In genomic region chr5:33782999-33783390, GRCm38 (mm10) we compare ENCODE assay signal across 8 mouse cellular contexts. TPM values are rescaled to one million over a fixed set of nuclear protein-coding genes. Genes with fewer than 3 reads are reported as not detected.
A peak's percentile ranks its signal among the peaks of the same experiment; 100 is the strongest.
DNase-seq lines count a peak whose midpoint lies in the region; ATAC-seq and TF ChIP-seq lines count a peak whose summit lies in the region.

No protein-coding gene starts in this region.

- H3K4me1 ChIP-seq in heart, adult 2 months (ENCODE audit: control insufficient read depth, insufficient read depth, low read length) = peaks cover 6% of the 10 kb centered on the region
- H3K4me1 ChIP-seq in forebrain, embryonic 12.5 days = peaks cover 23% of the 10 kb centered on the region
- peaks cover 39% of the 10 kb centered on the region for H3K4me1 ChIP-seq in liver, embryonic 12.5 days

- H3K9me3 ChIP-seq in forebrain, embryonic 12.5 days = no peaks in the 10 kb centered on the region
- no peaks in the 10 kb centered on the region for H3K9me3 ChIP-seq in liver, embryonic 12.5 days (replicated peaks)

- ATAC-seq in CD4-positive, CD25-positive, alpha-beta regulatory T cell, adult 4 months = peak; percentile 30
- ATAC-seq in forebrain, embryonic 12.5 days (ENCODE audit: low FRiP score) = peak; percentile 84
- ATAC-seq in liver, embryonic 12.5 days = peak; percentile 51; the same call in 1 of the 2 replicates

- no peak for TF ChIP-seq CTCF in heart, adult 2 months (IDR thresholded peaks at IDR 0.05)

- intact Hi-C loops in heart, adult 2 months (cut with DNase I) = loop anchor here (2.0 to 5.0 kb wide), 3 partner anchors 36 to 154 kb away; partner anchors contain the start of genes Nelfa, Tacc3 and Tmem129

- 9% methylated on average over 6 of the region's 6 CpGs for WGBS in heart, adult 2 months
- 8% methylated on average over 6 of the region's 6 CpGs for WGBS in forebrain, embryonic 12.5 days
- WGBS in liver, embryonic 12.5 days (ENCODE audit: insufficient replicate concordance) = 9% methylated on average over 6 of the region's 6 CpGs

- no peak for TF ChIP-seq POLR2A in heart, adult 2 months (IDR thresholded peaks at IDR 0.05; ENCODE audit: insufficient read depth, low read depth, low read length)

- no peak for DNase-seq in heart, adult 2 months
- DNase-seq in heart, adult 11 months = no peak
- DNase-seq in natural killer cell, adult 2 months (ENCODE audit: low spot score in 2 of 2) = no peak
- no peak for DNase-seq in adrenal gland, postnatal 25 days
- no peak for DNase-seq in adrenal gland, postnatal 36 days

- no peaks in the 10 kb centered on the region for H3K27me3 ChIP-seq in heart, adult 2 months (ENCODE audit: control insufficient read depth, insufficient read depth, low read length)
- H3K27me3 ChIP-seq in forebrain, embryonic 12.5 days = no peaks in the 10 kb centered on the region
- peaks cover 4% of the 10 kb centered on the region for H3K27me3 ChIP-seq in liver, embryonic 12.5 days (replicated peaks)

- peaks cover 4% of the 10 kb centered on the region for H3K79me2 ChIP-seq in heart, adult 2 months (replicated peaks; ENCODE audit: control insufficient read depth, insufficient read depth, low read length)

- peak overlapping the region; percentile 86 for H3K27ac ChIP-seq in heart, adult 2 months
- H3K27ac ChIP-seq in forebrain, embryonic 12.5 days = peak overlapping the region; percentile 46; the same call in 1 of the 2 replicates
- H3K27ac ChIP-seq in liver, embryonic 12.5 days = no peak overlapping the region

- H3K36me3 ChIP-seq in heart, adult 2 months (ENCODE audit: control insufficient read depth, insufficient read depth, low read length) = no peaks in the 10 kb centered on the region
- no peaks in the 10 kb centered on the region for H3K36me3 ChIP-seq in forebrain, embryonic 12.5 days (replicated peaks)
- H3K36me3 ChIP-seq in liver, embryonic 12.5 days = peaks cover 5% of the 10 kb centered on the region

- H3K9ac ChIP-seq in heart, adult 2 months (ENCODE audit: low read depth, low read length) = peak overlapping the region; percentile 79
- peak overlapping the region; percentile 78 for H3K9ac ChIP-seq in forebrain, embryonic 12.5 days
- H3K9ac ChIP-seq in liver, embryonic 12.5 days = peak overlapping the region; percentile 84

- no peak for TF ChIP-seq EP300 in heart, adult 2 months (IDR thresholded peaks at IDR 0.05; ENCODE audit: insufficient read depth, low read depth, low read length)

- H3K4me2 ChIP-seq in forebrain, embryonic 12.5 days = peak overlapping the region; percentile 91
- H3K4me2 ChIP-seq in liver, embryonic 12.5 days = peak overlapping the region; percentile 81

- H3K4me3 ChIP-seq in heart, adult 2 months = peak overlapping the region; percentile 83
- H3K4me3 ChIP-seq in forebrain, embryonic 12.5 days (replicated peaks) = peak overlapping the region; percentile 86
- peak overlapping the region; percentile 87 for H3K4me3 ChIP-seq in liver, embryonic 12.5 days

RNA-seq across cellular contexts. Expression of gene Letm1, which starts 0.4 kb away (rescaled TPM):
- total RNA-seq in heart, adult 2 months (2021) = 100 to 1,000 TPM; 140 to 148 TPM
- polyA plus RNA-seq in heart, adult 2 months (2012; rRNA removed) = 60.2 and 82.8 TPM in 2 replicates
- 10 to 100 TPM; 15.9 to 17.5 TPM for polyA plus RNA-seq in CD4-positive, CD25-positive, alpha-beta regulatory T cell, adult 4 months (2017; shearing (Covaris generic))
- polyA plus RNA-seq in forebrain, embryonic 12.5 days (2016; fragmentation: Nextera tagmentation; extraction: Ambion mirVana) = 52.5 and 58.5 TPM in 2 replicates
- 40.9 and 41.7 TPM in 2 replicates for polyA plus RNA-seq in liver, embryonic 12.5 days (2016; fragmentation: Nextera tagmentation; extraction: Ambion mirVana)
- total RNA-seq in adrenal gland, postnatal 25 days (2021) = 104 and 110 TPM in 2 replicates
- total RNA-seq in adrenal gland, postnatal 36 days (2021) = 100 to 1,000 TPM; 132 to 134 TPM

RNA-seq across cellular contexts. Expression of gene Nsd2, which starts 37.5 kb away (rescaled TPM):
- 10 to 100 TPM; 25.8 to 27.6 TPM for total RNA-seq in heart, adult 2 months (2021)
- 3.0 and 5.7 TPM in 2 replicates for polyA plus RNA-seq in heart, adult 2 months (2012; rRNA removed)
- 10 to 100 TPM; 12.0 to 13.0 TPM for polyA plus RNA-seq in CD4-positive, CD25-positive, alpha-beta regulatory T cell, adult 4 months (2017; shearing (Covaris generic))
- polyA plus RNA-seq in forebrain, embryonic 12.5 days (2016; fragmentation: Nextera tagmentation; extraction: Ambion mirVana) = 129 and 134 TPM in 2 replicates
- polyA plus RNA-seq in liver, embryonic 12.5 days (2016; fragmentation: Nextera tagmentation; extraction: Ambion mirVana) = 38.1 and 40.0 TPM in 2 replicates
- 40.3 and 53.6 TPM in 2 replicates for total RNA-seq in adrenal gland, postnatal 25 days (2021)
- 10 to 100 TPM; 40.9 to 55.2 TPM for total RNA-seq in adrenal gland, postnatal 36 days (2021)

Comparison
In these comparisons a context has a peak if more than half of its experiments do, and no peak if none do; other contexts are left out.
1. ATAC-seq: peak in every context shown above with its lines; median percentile 84 in forebrain, embryonic 12.5 days; 51 in liver, embryonic 12.5 days; 30 in CD4-positive, CD25-positive, alpha-beta regulatory T cell, adult 4 months.